Mouse (Mus musculus): ENCODE data around the gene Eng. TPM values are rescaled to one million over a fixed set of nuclear protein-coding genes. Genes with fewer than 3 reads are reported as not detected.

Gene Eng
- total RNA-seq, 1 experiment: 18.3 TPM

GRCm38 (mm10) chr2:32641810-32642209 lies 4.6 kb upstream of the Eng start:
- H3K36me3 ChIP-seq (ENCODE audit: control insufficient read depth, insufficient read depth, low read length, poor library complexity, severe bottlenecking): no peaks in the 10 kb centered on the region
- H3K9ac ChIP-seq (ENCODE audit: insufficient read depth, low read depth, low read length, poor library complexity, severe bottlenecking): no peak overlapping the region
- peaks cover 3 to 11% of the 10 kb centered on the region in 2 experiments; a peak in 3 of 4 replicates for H3K4me1 ChIP-seq (ENCODE audit: control insufficient read depth in 2 of 2, insufficient read depth in 2 of 2, low read length in 2 of 2, poor library complexity in 1 of 2)
- no peak overlapping the region for H3K4me3 ChIP-seq (ENCODE audit: insufficient read depth in 1 of 2, low read depth in 1 of 2, low read length in 2 of 2, poor library complexity in 1 of 2, severe bottlenecking in 1 of 2)
- TF ChIP-seq ZNF384 (IDR thresholded peaks at IDR 0.05; ENCODE audit: low read depth, low read length) (no peak), HCFC1 (IDR thresholded peaks at IDR 0.05; ENCODE audit: borderline replicate concordance, insufficient read depth, low read length) (no peak), CHD2 (IDR thresholded peaks at IDR 0.05; ENCODE audit: low read depth, low read length) (no peak), ZC3H11A (IDR thresholded peaks at IDR 0.05; ENCODE audit: borderline replicate concordance, low read depth, low read length) (no peak), MAFK (IDR thresholded peaks at IDR 0.05; ENCODE audit: insufficient read depth, low read depth, low read length) (no peak)
- no peak overlapping the region for H3K27ac ChIP-seq (ENCODE audit: insufficient read depth, low read depth, low read length, poor library complexity, severe bottlenecking)
- no peak for DNase-seq (ENCODE audit: low read depth, low spot score)
- in situ Hi-C loops (cut with MboI; ENCODE audit: low sequenced_read_pairs in 2 of 2, unreplicated experiment in 2 of 2): no loop called here
- H3K9me3 ChIP-seq (ENCODE audit: control insufficient read depth, insufficient read depth, low read depth, low read length): no peaks in the 10 kb centered on the region

GRCm38 (mm10) chr2:32642813-32643212 lies 3.6 kb upstream of the Eng start:
- in situ Hi-C loops (cut with MboI; ENCODE audit: low sequenced_read_pairs in 2 of 2, unreplicated experiment in 2 of 2): no loop called here
- no peaks in the 10 kb centered on the region for H3K36me3 ChIP-seq (ENCODE audit: control insufficient read depth, insufficient read depth, low read length, poor library complexity, severe bottlenecking)
- peaks cover 3 to 11% of the 10 kb centered on the region in 2 experiments; a peak in 3 of 4 replicates for H3K4me1 ChIP-seq (ENCODE audit: control insufficient read depth in 2 of 2, insufficient read depth in 2 of 2, low read length in 2 of 2, poor library complexity in 1 of 2)
- TF ChIP-seq ZNF384 (IDR thresholded peaks at IDR 0.05; ENCODE audit: low read depth, low read length) (no peak), ZC3H11A (IDR thresholded peaks at IDR 0.05; ENCODE audit: borderline replicate concordance, low read depth, low read length) (no peak), MAFK (IDR thresholded peaks at IDR 0.05; ENCODE audit: insufficient read depth, low read depth, low read length) (no peak), CHD2 (IDR thresholded peaks at IDR 0.05; ENCODE audit: low read depth, low read length) (no peak), HCFC1 (IDR thresholded peaks at IDR 0.05; ENCODE audit: borderline replicate concordance, insufficient read depth, low read length) (no peak)
- H3K9ac ChIP-seq (ENCODE audit: insufficient read depth, low read depth, low read length, poor library complexity, severe bottlenecking): no peak overlapping the region
- H3K27ac ChIP-seq (ENCODE audit: insufficient read depth, low read depth, low read length, poor library complexity, severe bottlenecking): no peak overlapping the region
- no peaks in the 10 kb centered on the region for H3K9me3 ChIP-seq (ENCODE audit: control insufficient read depth, insufficient read depth, low read depth, low read length)
- no peak overlapping the region for H3K4me3 ChIP-seq (ENCODE audit: insufficient read depth in 1 of 2, low read depth in 1 of 2, low read length in 2 of 2, poor library complexity in 1 of 2, severe bottlenecking in 1 of 2)
- DNase-seq (ENCODE audit: low read depth, low spot score): no peak

GRCm38 (mm10) chr2:32644083-32644482 lies 2.3 kb upstream of the Eng start:
- H3K9me3 ChIP-seq (ENCODE audit: control insufficient read depth, insufficient read depth, low read depth, low read length): no peaks in the 10 kb centered on the region

GRCm38 (mm10) chr2:32644799-32645475 lies 1.5 kb upstream of the Eng start:
- Histone ChIP-seq H3K9ac (ENCODE audit: insufficient read depth, low read depth, low read length, poor library complexity, severe bottlenecking) (no peak overlapping the region), H3K36me3 (ENCODE audit: control insufficient read depth, insufficient read depth, low read length, poor library complexity, severe bottlenecking) (peaks cover 2% of the 10 kb centered on the region; the same call in 1 of the 2 replicates), H3K9me3 (ENCODE audit: control insufficient read depth, insufficient read depth, low read depth, low read length) (no peaks in the 10 kb centered on the region), H3K4me1 (ENCODE audit: control insufficient read depth in 2 of 2, insufficient read depth in 2 of 2, low read length in 2 of 2, poor library complexity in 1 of 2) (peaks cover 3 to 10% of the 10 kb centered on the region in 2 experiments; a peak in 2 of 4 replicates), H3K27ac (ENCODE audit: insufficient read depth, low read depth, low read length, poor library complexity, severe bottlenecking) (no peak overlapping the region), H3K4me3 (ENCODE audit: insufficient read depth in 1 of 2, low read depth in 1 of 2, low read length in 2 of 2, poor library complexity in 1 of 2, severe bottlenecking in 1 of 2) (no peak overlapping the region)
- TF ChIP-seq ZC3H11A (IDR thresholded peaks at IDR 0.05; ENCODE audit: borderline replicate concordance, low read depth, low read length) (no peak), HCFC1 (IDR thresholded peaks at IDR 0.05; ENCODE audit: borderline replicate concordance, insufficient read depth, low read length) (no peak), ZNF384 (IDR thresholded peaks at IDR 0.05; ENCODE audit: low read depth, low read length) (no peak), CHD2 (IDR thresholded peaks at IDR 0.05; ENCODE audit: low read depth, low read length) (no peak), MAFK (IDR thresholded peaks at IDR 0.05; ENCODE audit: insufficient read depth, low read depth, low read length) (no peak)
- DNase-seq (ENCODE audit: low read depth, low spot score): no peak
- in situ Hi-C loops (cut with MboI; ENCODE audit: low sequenced_read_pairs in 2 of 2, unreplicated experiment in 2 of 2): no loop called here

More at GRCm38 (mm10) chr2:32644083-32644482, 2.3 kb upstream of the Eng start:
- TF ChIP-seq MAFK (IDR thresholded peaks at IDR 0.05; ENCODE audit: insufficient read depth, low read depth, low read length) (no peak), ZNF384 (IDR thresholded peaks at IDR 0.05; ENCODE audit: low read depth, low read length) (no peak), HCFC1 (IDR thresholded peaks at IDR 0.05; ENCODE audit: borderline replicate concordance, insufficient read depth, low read length) (no peak), CHD2 (IDR thresholded peaks at IDR 0.05; ENCODE audit: low read depth, low read length) (no peak), ZC3H11A (IDR thresholded peaks at IDR 0.05; ENCODE audit: borderline replicate concordance, low read depth, low read length) (no peak)
- H3K4me3 ChIP-seq (ENCODE audit: insufficient read depth in 1 of 2, low read depth in 1 of 2, low read length in 2 of 2, poor library complexity in 1 of 2, severe bottlenecking in 1 of 2): no peak overlapping the region
- H3K36me3 ChIP-seq (ENCODE audit: control insufficient read depth, insufficient read depth, low read length, poor library complexity, severe bottlenecking): peaks cover 2% of the 10 kb centered on the region; the same call in 1 of the 2 replicates
- H3K9ac ChIP-seq (ENCODE audit: insufficient read depth, low read depth, low read length, poor library complexity, severe bottlenecking): no peak overlapping the region
- H3K27ac ChIP-seq (ENCODE audit: insufficient read depth, low read depth, low read length, poor library complexity, severe bottlenecking): no peak overlapping the region
- in situ Hi-C loops (cut with MboI; ENCODE audit: low sequenced_read_pairs in 2 of 2, unreplicated experiment in 2 of 2): no loop called here
- H3K4me1 ChIP-seq (ENCODE audit: control insufficient read depth in 2 of 2, insufficient read depth in 2 of 2, low read length in 2 of 2, poor library complexity in 1 of 2): peaks cover 3 to 10% of the 10 kb centered on the region in 2 experiments; a peak in 2 of 4 replicates
- DNase-seq (ENCODE audit: low read depth, low spot score): no peak

Measured in ES-E14 (cell line).